Mouse (Mus musculus): Measurements from ENCODE around the gene Fgf4. TPM values are rescaled to one million over a fixed set of nuclear protein-coding genes. Genes with fewer than 3 reads are reported as not detected.

The Fgf4 gene
- total and polyA plus RNA-seq, 3 experiments = not detected

GRCm38 (mm10) chr7:144821901-144822300 lies 25.3 kb upstream of the Fgf4 start:
- TF ChIP-seq MAZ (IDR thresholded peaks at IDR 0.05; ENCODE audit: low read depth, low read length) = no peak
- TF ChIP-seq POLR2AphosphoS2 (IDR thresholded peaks at IDR 0.05; ENCODE audit: low read length) = no peak
- no peak for TF ChIP-seq SIN3A (IDR thresholded peaks at IDR 0.05; ENCODE audit: low read length)
- no peak for TF ChIP-seq ZMIZ1 (IDR thresholded peaks at IDR 0.05; ENCODE audit: low read depth, low read length)
- no peak for TF ChIP-seq E2F4 (IDR thresholded peaks at IDR 0.05; ENCODE audit: borderline replicate concordance, low read depth, low read length)
- TF ChIP-seq RAD21 (IDR thresholded peaks at IDR 0.05; ENCODE audit: low read depth, low read length) = no peak
- no peak for TF ChIP-seq USF2 (IDR thresholded peaks at IDR 0.05; ENCODE audit: borderline replicate concordance in 1 of 2, insufficient read depth in 1 of 2, low read depth in 1 of 2, low read length in 2 of 2)
- no peak for TF ChIP-seq MYC (IDR thresholded peaks at IDR 0.05; ENCODE audit: low read depth, low read length)
- no peak for TF ChIP-seq POLR2AphosphoS5 (IDR thresholded peaks at IDR 0.05; ENCODE audit: borderline replicate concordance, low read depth, low read length)
- Histone ChIP-seq H3K4me1 (ENCODE audit: control insufficient read depth in 1 of 2, insufficient read depth in 2 of 2, low read length in 2 of 2) (no peaks in the 10 kb centered on the region), H3K27me3 (ENCODE audit: control insufficient read depth in 1 of 2, insufficient read depth in 2 of 2, low read length in 2 of 2) (no peaks in the 10 kb centered on the region), H3K4me3 (ENCODE audit: control insufficient read depth in 1 of 2, insufficient read depth in 1 of 2, low read depth in 2 of 2, low read length in 2 of 2) (no peak overlapping the region), H3K9ac (ENCODE audit: control insufficient read depth, low read depth, low read length, poor library complexity, severe bottlenecking) (no peak overlapping the region), H3K27ac (ENCODE audit: control insufficient read depth, low read depth, low read length) (no peak overlapping the region), H3K36me3 (ENCODE audit: control insufficient read depth in 1 of 2, insufficient read depth in 2 of 2, low read length in 2 of 2) (no peaks in the 10 kb centered on the region), H3K9me3 (replicated peaks; ENCODE audit: insufficient read depth, low read length) (no peaks in the 10 kb centered on the region), H3K79me2 (ENCODE audit: control insufficient read depth, insufficient read depth, low read length, poor library complexity) (no peaks in the 10 kb centered on the region)
- DNase-seq (ENCODE audit: low read depth, low spot score) = no peak

GRCm38 (mm10) chr7:144823988-144824387 lies 23.2 kb upstream of the Fgf4 start:
- Histone ChIP-seq H3K4me3 (ENCODE audit: control insufficient read depth in 1 of 2, insufficient read depth in 1 of 2, low read depth in 2 of 2, low read length in 2 of 2) (no peak overlapping the region), H3K79me2 (ENCODE audit: control insufficient read depth, insufficient read depth, low read length, poor library complexity) (no peaks in the 10 kb centered on the region), H3K9me3 (replicated peaks; ENCODE audit: insufficient read depth, low read length) (no peaks in the 10 kb centered on the region), H3K4me1 (ENCODE audit: control insufficient read depth in 1 of 2, insufficient read depth in 2 of 2, low read length in 2 of 2) (no peaks in the 10 kb centered on the region), H3K9ac (ENCODE audit: control insufficient read depth, low read depth, low read length, poor library complexity, severe bottlenecking) (no peak overlapping the region), H3K36me3 (ENCODE audit: control insufficient read depth in 1 of 2, insufficient read depth in 2 of 2, low read length in 2 of 2) (no peaks in the 10 kb centered on the region), H3K27ac (ENCODE audit: control insufficient read depth, low read depth, low read length) (no peak overlapping the region), H3K27me3 (ENCODE audit: control insufficient read depth in 1 of 2, insufficient read depth in 2 of 2, low read length in 2 of 2) (no peaks in the 10 kb centered on the region)
- DNase-seq (ENCODE audit: low read depth, low spot score) = no peak
- TF ChIP-seq MAZ (IDR thresholded peaks at IDR 0.05; ENCODE audit: low read depth, low read length) = no peak
- no peak for TF ChIP-seq NRF1 (IDR thresholded peaks at IDR 0.05; ENCODE audit: insufficient read depth, low read depth, low read length, poor library complexity, severe bottlenecking)

DNA sequence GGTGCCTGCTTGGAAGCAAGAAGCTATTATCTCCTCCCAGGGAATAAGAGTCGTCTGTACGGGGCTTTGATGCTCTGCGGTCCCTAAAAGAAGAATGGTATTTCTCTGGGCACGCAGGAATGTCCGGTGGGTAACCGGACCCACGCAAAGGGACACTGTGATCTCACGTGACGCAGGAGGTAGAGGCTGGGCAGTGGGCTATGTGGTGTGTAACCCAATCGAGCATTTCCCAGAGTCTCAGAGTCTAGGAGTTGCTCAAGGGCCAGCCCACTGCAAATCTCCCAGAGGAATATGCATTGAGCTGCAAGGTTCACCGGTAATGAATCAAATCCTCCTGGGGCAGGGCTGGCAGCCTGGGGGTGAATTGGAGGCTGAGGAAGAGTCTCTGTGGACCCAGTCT lies 18.8 kb upstream of the Fgf4 start:
- Histone ChIP-seq H3K4me3 (ENCODE audit: control insufficient read depth in 1 of 2, insufficient read depth in 1 of 2, low read depth in 2 of 2, low read length in 2 of 2) (no peak overlapping the region), H3K27me3 (ENCODE audit: control insufficient read depth in 1 of 2, insufficient read depth in 2 of 2, low read length in 2 of 2) (no peaks in the 10 kb centered on the region), H3K27ac (ENCODE audit: control insufficient read depth, low read depth, low read length) (no peak overlapping the region), H3K79me2 (ENCODE audit: control insufficient read depth, insufficient read depth, low read length, poor library complexity) (no peaks in the 10 kb centered on the region), H3K36me3 (ENCODE audit: control insufficient read depth in 1 of 2, insufficient read depth in 2 of 2, low read length in 2 of 2) (no peaks in the 10 kb centered on the region), H3K9me3 (replicated peaks; ENCODE audit: insufficient read depth, low read length) (no peaks in the 10 kb centered on the region), H3K4me1 (ENCODE audit: control insufficient read depth in 1 of 2, insufficient read depth in 2 of 2, low read length in 2 of 2) (no peaks in the 10 kb centered on the region), H3K9ac (ENCODE audit: control insufficient read depth, low read depth, low read length, poor library complexity, severe bottlenecking) (no peak overlapping the region)
- TF ChIP-seq UBTF (IDR thresholded peaks at IDR 0.05; ENCODE audit: borderline replicate concordance, insufficient read depth, low read depth, low read length) (no peak), CHD2 (IDR thresholded peaks at IDR 0.05; ENCODE audit: low read length) (no peak), POLR2AphosphoS5 (IDR thresholded peaks at IDR 0.05; ENCODE audit: borderline replicate concordance, low read depth, low read length) (no peak), GATA1 (IDR thresholded peaks at IDR 0.05; ENCODE audit: low read depth, low read length) (no peak), NRF1 (IDR thresholded peaks at IDR 0.05; ENCODE audit: insufficient read depth, low read depth, low read length, poor library complexity, severe bottlenecking) (no peak), TCF12 (IDR thresholded peaks at IDR 0.05; ENCODE audit: low read depth, low read length) (no peak), MYC (IDR thresholded peaks at IDR 0.05; ENCODE audit: low read depth, low read length) (no peak), RAD21 (IDR thresholded peaks at IDR 0.05; ENCODE audit: low read depth, low read length) (no peak), USF2 (IDR thresholded peaks at IDR 0.05; ENCODE audit: borderline replicate concordance in 1 of 2, insufficient read depth in 1 of 2, low read depth in 1 of 2, low read length in 2 of 2) (no peak), ELF1 (IDR thresholded peaks at IDR 0.05; ENCODE audit: low read depth, low read length) (no peak), E2F4 (IDR thresholded peaks at IDR 0.05; ENCODE audit: borderline replicate concordance, low read depth, low read length) (no peak), BHLHE40 (IDR thresholded peaks at IDR 0.05; ENCODE audit: borderline replicate concordance, low read depth, low read length) (no peak), TAL1 (IDR thresholded peaks at IDR 0.05; ENCODE audit: low read length) (no peak), MXI1 (IDR thresholded peaks at IDR 0.05; ENCODE audit: low read depth, low read length) (no peak)
- DNase-seq (ENCODE audit: low read depth, low spot score) = no peak
